Mouse (Mus musculus) central nervous system, embryonic 11.5 days (tissue): ENCODE data around the gene Gm17087. TPM values are rescaled to one million over a fixed set of nuclear protein-coding genes. Genes with fewer than 3 reads are reported as not detected.

Source experiments
- polyA plus RNA-seq: library from polyadenylated mRNA; depleted of rRNA; stranded (reverse); fragments of >200 nt; gene quantifications from 2 replicates; pipeline ENCODE4 v1.2.3, GENCODE M21; 2012; rRNA removed

Gene Gm17087
- polyA plus RNA-seq = not detected in 2 replicates

GRCm38 (mm10) chr17:8566850-8567249 is at the start of gene Gm17087:
Gene Gm17087, minus strand, starts transcription at chr17:8566950.

GRCm38 (mm10) chr17:8525225-8525721 is 41.5 kb downstream of the Gm17087 start, which contains the start of gene Pde10a:
Gene Pde10a, plus strand, starts transcription at chr17:8525372.

Other genes starting within 250 kb of the Gm17087 start
- 1.8 and 2.3 TPM in 2 replicates for gene Prr18, start 229.5 kb downstream of the Gm17087 start, polyA plus RNA-seq
- 0.61 and 1.4 TPM in 2 replicates for gene T2, start 211.0 kb downstream of the Gm17087 start, polyA plus RNA-seq
- 1.5 and 3.8 TPM in 2 replicates for gene T, start 132.5 kb downstream of the Gm17087 start, polyA plus RNA-seq
- gene Pde10a, start 41.6 kb downstream of the Gm17087 start, polyA plus RNA-seq = 7.2 and 7.4 TPM in 2 replicates